Mouse (Mus musculus) lung, postnatal 0 days (tissue): ENCODE measurements around the gene Zfp36l1.

Source experiments
- CTCF ChIP-seq: IDR thresholded peaks from 2 replicates; pipeline ENCODE4 v1.5.1; 2016; ENCODE audit warnings: antibody characterized with exemption, mild to moderate bottlenecking
- EP300 ChIP-seq: IDR thresholded peaks from 2 replicates; pipeline ENCODE4 v1.6.1; 2016; ENCODE audit warnings: antibody characterized with exemption, mild to moderate bottlenecking, control low read depth

GRCm38 (mm10) chr12:80106896-80107667 is 5.7 kb downstream of the Zfp36l1 start:
- TF ChIP-seq CTCF = no peak
- TF ChIP-seq EP300 = no peak
